Mouse (Mus musculus): ENCODE measurements around the gene Cemip2.
A peak's percentile ranks its signal among the peaks of the same experiment; 100 is the strongest.

Gene Cemip2

DNA sequence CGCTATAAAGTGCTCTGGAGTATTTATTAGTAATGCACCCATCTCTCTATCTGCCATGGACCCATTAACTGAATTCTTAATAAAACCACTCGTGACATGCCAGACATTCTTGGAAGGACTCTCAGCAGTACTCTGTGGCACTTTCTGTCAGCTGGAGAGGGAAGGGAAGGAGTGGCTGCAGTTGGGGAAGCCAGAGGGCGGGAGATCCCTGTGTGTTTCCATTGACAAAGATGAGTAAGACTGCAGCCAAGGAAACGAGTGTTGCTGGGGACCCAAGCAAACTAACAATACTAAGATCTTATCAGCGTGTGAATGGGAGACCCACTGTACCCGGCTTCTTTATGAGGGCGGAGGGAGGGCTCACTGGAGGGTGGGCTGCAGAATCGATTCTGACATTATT is 2.5 kb downstream of the Cemip2 start:
- no peak for DNase-seq

DNA sequence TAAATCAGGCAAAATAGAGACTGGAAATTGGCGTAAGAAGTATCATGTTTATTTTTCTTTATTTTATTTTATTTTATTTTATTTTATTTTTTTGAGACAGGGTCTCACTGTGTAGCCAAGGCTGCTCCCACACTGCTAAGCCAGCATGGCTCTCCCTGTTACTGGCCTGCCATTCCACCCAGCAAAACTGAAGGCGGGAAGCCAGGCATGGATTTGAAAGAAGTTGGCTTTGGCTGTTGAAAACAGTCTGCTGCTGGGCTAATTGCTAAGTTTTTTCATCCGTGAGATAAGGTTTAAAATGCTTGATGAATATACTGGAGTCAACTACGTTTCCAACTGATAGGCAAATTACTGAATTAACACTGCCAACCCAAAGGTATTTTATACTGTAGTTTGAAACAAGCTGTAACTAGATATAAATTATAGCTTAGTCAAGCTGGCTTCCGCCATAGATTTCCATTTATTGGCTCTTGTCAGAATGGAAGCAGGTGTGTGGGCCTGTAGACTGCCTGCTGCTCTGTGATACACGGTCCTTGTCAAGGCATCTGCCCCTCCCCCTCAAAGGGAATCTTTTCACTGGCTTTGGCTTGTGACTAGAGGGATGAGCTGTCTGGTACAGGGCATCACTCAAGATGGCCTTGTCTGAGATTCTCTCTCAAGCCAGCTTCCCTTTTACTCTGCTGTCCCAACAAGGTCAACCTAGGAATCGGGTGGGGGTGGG is 3.1 kb downstream of the Cemip2 start:
- DNase-seq = no peak

DNA sequence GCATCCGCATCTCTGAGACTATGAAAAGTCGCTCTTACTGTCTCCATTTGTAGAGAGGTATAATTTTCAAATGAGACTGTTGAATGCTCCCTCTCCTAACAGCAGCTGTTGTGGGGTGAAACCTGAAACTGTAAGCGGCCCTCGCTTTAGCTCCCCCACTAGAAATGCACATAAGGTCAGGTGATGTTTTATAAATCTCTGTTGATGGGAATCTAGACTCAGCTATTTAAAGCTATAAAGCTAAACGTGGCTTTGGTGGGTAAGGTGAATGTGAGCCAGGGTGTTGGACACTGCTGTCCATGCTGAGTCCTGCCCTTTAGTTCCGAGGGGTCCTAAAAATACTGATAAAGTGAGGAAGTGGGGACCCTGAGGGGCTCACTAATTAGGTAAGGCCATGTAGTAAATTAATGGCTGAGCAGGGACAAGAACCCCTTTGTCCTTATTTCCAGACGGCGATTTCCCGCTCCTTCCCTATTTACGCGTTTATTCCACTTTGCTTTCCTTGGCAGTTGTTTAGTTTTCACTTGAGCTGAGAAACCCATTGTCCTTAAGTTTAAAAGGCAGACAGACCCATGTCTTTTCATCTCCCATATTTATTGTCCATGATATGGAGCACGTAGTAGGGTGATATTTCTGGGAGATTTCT is 3.8 kb downstream of the Cemip2 start:
- DNase-seq = no peak

DNA sequence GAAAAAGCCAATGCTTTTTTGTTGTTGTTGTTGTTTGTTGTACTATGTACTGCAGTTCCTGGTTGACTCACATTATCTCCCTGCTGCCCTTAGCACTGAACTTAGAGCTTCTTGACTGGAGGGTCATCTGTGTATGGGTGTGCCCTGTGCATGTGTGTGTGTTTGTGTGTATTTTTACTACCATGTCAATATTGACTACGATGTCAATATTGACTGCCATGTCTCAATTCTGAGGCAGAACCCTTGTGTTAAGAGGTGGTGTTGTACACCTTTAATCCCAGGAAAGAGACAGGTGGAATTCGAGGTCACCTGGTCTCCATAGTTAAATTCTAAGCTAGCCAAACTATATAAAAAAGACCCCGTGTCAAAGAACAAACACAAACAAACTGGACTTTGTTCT is 5.6 kb downstream of the Cemip2 start:
- DNase-seq = no peak

DNA sequence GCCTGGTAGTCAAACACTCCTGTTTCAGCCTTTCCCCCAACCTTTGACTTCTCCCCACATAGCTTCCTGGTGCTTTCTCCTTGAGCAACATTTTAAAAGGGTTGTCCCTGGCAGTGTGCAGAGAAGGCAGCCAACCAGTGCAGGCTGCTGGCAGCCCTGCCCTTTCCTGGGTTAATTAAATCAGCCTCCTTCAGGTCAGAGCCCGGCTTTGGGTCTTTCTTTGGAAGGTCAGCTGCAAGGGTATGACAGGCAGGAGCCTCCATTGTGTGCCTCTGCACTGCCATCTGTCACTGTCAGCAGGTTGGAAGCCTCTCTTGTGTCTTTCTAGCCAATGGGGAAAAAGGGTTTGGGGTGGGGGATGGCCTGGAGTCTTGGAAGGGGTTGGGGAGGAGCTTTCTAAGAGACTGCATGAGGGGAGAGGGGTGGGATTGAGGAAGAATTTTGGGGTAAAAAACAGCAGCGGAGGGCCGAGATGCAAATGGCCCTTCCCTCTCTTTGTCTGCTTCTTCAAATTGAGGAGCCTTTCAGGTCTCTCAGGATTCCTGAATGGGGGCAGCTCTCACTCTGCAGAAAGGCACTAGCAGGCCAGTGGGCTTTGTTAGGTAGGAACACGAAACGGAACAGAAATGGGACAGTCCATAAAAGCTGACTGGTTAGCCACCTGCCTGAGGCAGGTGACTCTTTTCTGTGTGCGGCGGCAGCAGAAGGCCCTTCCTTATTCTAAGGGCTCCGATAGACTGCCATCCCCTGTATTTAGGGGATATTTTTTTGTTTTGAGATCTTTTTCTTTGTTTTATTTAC is 6.4 kb downstream of the Cemip2 start:
- DNase-seq = no peak

DNA sequence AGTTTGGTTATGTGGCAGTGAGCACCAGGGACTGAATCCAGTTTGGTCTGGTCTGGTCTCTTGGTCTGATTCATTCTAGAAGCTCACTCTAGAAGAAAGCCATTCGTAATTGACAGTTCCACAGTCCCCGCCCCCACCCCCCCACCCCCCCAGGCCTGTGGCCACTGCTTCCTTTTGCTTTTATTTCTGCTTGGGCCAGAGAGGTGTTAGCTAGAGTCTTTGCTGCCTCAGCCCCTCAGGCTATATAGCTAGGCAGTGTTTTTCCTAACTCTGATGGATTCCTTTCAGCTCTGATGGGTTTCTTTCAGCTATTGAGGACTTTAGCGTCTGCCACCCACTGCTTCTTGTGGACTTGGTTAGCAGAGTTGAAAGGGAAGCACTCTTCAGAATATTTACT is 7.0 kb downstream of the Cemip2 start:
- no peak for DNase-seq

DNA sequence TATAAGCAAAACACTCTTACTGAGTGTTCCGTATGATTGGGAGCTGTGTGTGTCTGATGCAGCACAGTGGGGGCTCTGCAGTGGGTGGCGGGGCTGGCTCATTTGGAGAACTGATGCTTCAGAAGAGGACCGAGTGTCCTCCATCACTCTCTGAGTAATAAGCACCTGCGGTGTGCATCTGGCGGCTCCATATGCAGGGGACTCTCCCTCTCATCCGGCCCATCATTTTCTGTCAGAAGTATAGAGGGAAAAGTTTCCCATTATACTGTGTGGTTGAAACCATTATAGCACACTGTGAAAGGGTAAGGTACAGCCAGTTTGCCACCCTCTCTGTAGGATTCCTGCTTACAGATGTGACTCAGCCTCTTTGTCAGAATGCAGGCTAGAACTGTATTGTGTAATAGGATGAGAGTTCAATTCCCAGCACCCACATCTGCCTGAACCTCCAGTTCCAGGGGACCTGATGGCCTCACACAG is 8.9 kb downstream of the Cemip2 start:
- no peak for DNase-seq

DNA sequence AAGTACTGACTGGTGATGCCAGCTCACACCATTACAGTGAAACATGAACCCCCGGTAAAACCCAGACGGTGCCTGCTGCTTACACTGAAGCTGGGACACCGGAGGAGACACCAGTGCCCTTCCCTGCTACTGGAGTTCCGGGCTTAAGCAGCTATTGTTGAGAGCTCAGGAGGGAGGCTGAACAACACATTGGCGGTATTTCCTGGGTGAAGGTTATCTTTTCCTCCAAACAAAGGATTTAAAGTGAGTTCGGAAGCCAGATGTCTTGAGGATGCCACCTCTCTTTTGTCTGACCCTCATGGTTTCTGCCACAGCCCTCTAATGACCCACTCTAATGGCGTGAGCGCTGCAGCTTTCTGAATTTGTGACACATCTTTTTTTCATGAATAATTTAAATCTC is 10.9 kb downstream of the Cemip2 start:
- DNase-seq = no peak

DNA sequence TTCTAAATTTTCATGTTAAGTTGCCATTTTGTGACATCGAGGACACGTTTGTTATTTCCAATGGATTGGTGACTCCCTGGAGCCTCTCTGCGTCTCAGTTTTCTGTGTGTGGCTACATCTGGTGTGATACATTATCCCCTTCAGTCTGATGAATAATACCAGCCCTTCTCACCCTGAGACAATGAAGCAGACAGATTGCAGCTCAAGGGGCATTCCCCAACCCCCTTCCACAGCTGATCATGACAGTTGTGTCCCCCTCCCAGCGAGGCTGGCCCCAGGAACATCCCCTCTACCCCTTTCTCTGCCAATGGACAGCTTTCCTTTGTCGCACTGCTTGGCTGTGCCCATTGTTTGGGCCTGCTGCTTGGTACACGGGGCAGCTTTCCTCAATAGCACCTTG is 11.5 kb downstream of the Cemip2 start:
- no peak for DNase-seq

DNA sequence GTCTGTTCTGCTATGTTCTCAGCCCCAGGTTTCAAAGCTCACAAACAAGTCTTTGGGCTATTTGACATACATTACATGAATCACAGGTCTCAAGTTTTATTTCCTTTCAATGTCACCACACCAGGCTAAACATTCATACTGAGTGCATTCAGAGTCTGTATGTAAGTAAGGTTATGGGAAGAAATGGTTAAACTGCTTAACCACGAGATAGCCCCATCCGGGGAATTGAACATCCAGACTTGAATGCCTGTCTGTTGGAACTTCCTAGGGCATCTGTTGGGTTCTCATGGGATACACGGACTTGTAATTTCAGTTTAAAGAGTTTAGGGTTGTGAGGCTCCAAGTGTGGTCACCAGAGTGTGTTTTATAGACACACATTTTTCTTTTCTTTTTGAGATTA is 13.2 kb downstream of the Cemip2 start:
- DNase-seq = no peak

DNA sequence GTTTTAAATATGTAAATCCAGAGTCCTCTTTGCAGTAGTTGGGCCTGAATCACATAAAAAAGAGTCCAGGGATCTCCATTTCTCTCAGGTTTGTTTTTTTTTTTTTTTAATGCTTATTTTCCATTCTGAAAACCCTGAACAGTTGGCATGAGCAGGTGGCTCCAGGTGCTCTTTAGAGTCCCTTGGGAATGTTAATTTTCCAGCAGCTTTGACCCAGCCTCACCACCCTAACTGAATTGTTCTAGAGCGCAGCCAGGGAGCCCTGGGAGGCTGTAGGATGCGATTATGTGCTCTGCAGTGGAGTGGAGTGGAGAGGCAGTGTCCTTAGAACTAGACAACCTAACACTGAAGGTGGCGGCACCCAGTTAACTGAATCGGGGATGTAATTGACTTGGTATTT is 13.7 kb downstream of the Cemip2 start:
- DNase-seq = no peak

DNA sequence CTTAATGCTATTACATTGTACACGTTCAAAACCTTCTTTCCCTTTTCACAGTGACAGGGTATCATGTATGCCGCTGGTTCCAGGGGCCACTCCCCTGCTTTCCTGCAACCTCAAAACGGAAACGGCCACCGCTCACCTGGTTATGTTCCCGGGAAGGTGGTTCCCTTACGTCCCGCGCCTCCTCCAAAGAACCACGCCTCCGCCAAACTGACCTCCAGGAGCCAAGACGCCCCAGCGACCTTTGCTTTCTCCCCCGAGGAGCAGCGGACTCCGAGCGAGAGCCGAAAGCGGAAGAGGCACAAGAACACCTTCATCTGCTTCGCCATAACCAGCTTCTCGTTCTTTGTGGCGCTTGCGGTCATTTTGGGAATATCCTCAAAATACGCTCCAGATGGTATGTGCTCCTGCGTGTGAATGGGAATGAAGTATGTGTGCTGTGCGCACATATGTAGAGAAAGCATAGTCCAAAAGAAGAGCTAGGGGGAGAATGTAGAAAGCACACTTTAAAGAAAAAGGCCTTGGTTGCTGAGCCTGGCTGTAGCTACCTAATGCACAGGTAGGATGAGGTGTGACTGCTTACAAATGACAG is 14.5 kb downstream of the Cemip2 start:
- DNase-seq = no peak

DNA sequence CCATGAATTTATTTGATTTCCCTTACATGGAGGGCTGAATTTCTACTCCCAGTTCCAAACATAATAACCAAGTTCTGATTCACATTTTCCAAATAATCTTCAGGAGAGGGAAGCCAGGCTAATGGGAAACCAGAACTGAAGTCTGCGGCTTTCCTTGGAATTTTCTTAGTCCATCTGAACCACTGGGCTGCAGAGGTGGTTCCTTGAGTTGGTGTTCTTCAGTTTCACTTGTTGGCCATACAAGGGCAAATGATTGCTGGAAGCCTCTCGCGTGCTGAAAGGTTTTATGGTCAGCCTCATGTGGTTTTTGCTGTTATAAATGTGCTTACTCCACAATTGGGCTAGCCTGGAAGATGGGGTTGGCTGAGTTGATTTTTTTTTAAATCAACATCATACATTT is 16.4 kb downstream of the Cemip2 start:
- no peak for DNase-seq

DNA sequence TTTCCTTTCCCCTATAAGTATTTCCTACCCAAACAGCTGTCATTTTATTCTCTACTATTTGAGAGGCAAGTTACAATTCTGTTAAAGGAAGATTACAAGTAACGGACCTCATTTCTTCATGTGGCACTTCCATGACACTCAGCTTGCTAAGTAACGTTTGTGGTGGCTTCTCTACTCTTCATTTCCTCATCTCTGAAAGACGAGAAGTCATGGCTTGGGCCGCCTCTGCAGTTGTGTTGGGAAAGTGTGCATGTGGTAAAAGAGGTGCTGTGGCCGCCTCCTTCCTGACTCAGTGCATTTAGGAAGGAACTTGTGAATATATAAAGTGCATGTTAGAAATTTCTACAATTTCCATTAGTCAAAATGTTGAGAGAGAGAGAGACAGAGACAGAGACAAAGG is 18.2 kb downstream of the Cemip2 start:
- no peak for DNase-seq

DNA sequence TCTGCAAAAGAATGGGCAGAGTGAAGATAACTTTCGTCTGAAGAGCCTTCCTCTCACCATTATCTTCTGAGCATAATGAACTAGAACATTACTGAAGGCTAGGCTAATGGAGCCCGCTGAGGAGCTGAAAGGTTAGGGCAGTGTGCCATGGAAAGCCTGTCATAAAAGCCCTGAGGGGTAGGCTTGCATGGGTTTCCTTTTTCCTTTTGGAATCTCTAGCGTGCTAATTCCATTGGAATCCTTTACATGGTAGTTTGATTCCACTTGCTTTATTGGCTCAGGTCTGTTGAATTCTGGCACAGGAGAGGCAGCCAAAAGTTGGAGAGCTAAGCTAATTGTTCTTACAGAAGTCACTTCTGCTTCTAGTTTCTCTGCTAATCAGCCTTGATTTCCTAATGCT is 20.6 kb downstream of the Cemip2 start:
- no peak for DNase-seq

DNA sequence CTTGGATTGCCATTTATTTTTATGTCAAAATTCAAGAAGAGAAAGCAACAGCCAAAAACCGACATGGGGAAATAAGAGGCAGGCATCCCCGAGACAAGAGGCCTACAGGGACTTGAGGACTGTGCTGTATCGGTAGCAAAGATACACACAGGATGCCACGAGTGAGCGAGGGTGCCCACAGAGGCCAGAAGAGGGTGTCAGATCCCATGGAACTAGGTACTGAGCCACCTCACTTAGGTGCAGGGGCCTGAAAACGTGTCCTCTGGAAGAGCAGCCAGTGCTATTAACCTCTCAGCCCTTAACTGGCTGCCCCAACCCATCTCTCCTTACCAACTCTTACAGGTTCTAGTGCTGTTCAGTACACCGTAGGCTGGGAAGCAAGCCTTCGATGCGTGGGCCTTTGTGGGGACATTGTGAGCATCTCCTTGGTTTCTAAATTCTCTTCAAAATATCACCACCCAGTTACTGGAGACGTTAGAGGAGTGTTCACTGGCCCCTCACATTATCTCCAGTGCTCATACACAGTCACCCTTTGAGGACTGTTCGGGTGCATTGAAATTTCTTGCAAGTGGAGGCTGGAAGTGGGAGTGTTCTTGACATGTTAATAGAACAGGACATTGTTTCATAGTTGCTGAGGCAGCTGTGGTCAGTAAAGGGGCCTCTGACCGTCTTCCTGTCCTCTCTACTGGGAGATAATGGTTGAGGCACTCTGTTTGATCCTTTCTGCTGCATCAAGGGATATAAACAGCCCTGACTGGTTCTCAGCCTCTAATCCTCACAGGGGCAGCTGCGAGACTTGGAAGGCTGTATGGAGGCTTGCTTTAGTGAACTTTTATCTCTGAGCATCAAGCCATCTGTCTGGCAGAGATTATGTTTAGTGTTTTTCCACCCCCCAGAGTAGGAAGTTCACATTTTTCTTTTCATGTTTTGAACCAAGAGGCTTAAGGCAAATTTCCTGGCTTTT is 21.6 kb downstream of the Cemip2 start:
- DNase-seq = peak; percentile 44

DNA sequence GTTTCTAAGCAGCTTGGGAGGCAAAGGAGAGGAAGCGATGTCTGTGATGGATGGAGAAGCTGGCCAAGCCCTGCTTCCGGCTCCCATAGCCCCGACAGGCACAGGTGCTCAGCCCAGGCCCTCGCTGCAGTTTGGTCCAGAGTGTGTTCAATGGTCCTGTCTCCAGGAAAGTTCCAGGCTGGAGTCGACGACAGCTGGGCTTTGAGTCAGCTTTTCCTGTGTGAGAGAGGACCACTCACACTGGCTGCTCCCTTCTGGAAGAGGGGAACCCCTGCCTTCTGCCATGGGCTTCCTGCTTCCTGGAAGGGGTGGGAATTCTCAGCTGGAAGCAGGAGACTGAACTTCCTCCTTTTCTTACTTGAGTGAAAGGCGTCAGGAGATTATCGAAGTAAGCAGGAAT is 26.3 kb downstream of the Cemip2 start:
- no peak for DNase-seq

DNA sequence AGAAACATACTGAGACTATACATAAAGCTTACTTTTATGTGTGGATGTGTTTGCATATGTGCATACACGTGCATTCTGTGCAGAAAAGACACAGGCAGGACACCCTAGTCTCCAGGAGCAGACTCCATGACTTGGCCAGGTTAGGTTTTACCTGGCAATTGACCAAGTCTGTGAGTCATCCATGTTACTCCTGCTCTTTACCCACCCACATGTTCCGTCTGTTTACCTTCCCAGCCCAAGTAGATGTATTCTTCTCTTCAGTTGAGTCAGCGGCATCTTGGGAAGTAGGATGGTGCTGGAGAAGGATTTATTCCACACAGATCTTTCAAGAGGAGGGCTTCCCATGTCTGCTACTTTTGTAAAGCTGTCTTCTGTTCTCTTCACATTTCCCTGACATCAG is 27.2 kb downstream of the Cemip2 start:
- DNase-seq = no peak

DNA sequence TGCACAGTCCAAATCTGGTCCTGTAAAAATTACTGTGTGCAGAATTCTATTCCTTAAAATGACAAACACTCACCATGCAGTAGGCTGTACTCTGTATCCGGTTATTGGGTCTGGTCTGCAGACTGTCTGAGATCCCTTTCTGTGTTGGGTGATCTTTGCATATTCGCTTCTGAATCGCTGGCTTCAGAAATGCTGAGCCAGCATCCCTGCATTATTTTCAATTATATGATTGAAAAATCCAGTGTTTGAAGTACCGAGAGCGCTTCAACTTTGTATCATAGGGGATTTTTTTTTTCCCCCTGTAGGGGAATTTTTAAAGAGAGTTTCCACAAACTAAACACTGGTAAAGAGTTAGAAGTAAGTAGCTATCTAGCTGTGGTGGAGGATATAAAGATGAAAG is 32.0 kb downstream of the Cemip2 start:
- DNase-seq = no peak

DNA sequence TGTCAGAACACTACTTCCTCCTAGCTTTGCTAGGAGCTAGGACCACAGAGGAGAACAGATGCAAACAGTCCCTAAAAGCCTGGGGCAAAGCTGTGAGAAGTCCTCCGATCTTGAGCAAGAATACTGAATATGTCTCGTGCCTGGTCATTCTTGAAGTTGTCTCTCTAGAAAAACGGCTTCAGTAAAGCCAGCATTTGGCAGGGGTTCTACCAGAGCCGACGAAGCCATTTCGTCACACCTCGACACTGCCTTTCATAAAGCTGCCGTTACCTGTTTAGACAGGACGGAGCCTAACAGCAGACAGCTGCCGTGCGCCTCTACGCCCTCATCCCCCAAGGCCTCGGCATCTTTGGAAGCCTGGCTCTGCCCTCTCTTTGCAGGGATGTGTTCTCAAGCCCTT is 35.4 kb downstream of the Cemip2 start:
- DNase-seq = no peak

DNA sequence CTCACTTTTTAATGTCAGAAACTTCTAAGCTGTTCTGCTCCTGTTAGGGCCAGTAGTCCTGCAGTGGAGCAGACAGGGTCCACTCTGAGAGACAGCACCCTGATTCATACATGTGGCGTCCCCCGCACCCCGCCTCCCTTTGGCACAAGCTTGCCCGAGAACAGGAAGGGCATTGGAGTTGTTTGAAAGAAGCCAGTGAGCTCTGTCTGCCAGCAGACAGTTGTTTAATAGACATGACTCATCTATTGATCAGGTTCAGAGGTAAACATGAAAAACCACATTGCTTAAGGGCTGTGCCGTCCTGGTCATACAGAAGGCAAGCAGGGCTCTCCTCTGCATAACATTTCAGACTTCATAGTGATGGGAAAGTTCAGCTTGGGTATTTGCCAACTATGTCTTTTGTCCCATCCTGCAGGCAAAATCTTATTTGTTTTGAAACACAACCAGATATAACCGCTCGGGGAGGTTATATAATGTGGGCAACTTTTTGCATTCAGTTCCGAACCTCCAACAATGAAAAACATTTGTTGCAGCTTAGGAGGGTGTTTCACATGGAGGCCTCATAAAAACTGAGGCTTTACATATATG is 36.4 kb downstream of the Cemip2 start:
- DNase-seq = no peak

DNA sequence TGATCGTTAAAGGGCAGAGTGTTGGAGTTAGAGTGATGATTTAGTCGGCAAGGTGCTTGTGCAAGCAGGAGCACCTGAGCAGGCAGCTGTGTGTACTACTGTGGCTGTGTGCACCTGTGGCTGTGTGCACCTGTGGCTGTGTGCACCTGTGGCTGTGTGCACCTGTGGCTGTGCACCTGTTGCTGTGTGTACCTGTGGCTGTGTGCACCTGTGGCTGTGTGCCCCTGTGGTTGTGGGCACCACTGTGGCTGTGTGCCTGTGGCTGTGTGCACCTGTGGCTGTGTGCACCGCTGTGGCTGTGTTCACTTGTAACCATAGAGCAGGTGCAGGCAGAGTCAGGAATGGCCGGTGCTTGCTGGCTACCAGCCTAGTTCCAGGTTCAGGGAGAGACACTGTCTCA is 38.1 kb downstream of the Cemip2 start:
- DNase-seq = no peak
